Mouse (Mus musculus): Measurements from ENCODE around the gene Ankrd55. TPM values are rescaled to one million over a fixed set of nuclear protein-coding genes. Genes with fewer than 3 reads are reported as not detected.
A peak's percentile ranks its signal among the peaks of the same experiment; 100 is the strongest.

Gene Ankrd55
- total RNA-seq, 1 experiment from 2014 or later, result not detected

DNA sequence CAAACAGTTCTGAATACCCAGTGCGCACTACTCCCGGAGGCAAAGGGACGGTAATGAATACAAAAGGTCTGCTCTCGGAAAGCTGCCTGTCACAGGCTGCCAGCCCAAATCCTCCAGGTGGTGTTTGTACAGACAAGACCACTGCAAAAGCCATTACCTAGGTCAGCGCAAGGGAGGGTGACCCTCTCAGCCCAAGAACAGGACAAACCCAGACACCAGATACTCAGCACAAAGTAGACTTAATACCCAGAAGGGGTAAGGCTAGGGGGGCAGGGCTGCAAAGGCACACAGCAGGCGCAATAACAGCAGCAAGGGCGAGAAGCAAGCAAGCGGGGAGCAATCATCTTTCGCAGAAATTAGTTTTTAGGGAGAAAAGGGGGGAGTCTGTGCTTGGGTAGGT is 106.0 kb downstream of the Ankrd55 start:
- no peak for ATAC-seq (replicated peaks; ENCODE audit: insufficient number of reproducible peaks, low FRiP score, low TSS enrichment, poor library complexity, severe bottlenecking)

DNA sequence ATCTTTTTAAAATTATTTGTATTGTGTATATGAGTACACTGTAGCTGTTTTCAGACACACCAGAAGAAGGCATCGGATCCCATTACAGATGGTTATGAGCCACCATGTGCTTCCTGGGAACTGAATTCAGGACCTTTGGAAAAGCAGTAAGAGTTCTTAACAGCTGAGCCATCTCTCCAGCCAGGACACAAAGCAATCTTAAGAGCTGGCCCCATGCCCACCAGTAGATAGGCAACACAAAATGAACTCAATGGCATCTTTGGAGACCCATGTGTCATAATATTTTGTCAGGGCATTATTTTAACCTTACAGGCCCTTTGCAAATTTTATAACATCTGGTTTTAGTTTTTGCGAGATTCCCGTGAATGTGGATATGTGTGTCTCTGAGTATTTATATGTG is 116.5 kb downstream of the Ankrd55 start:
- no peak for ATAC-seq (replicated peaks; ENCODE audit: insufficient number of reproducible peaks, low FRiP score, low TSS enrichment, poor library complexity, severe bottlenecking)

- ATAC-seq (replicated peaks; ENCODE audit: insufficient number of reproducible peaks, low FRiP score, low TSS enrichment, poor library complexity, severe bottlenecking), result no peak
Measured at GRCm38 (mm10) chr13:112405184-112405583, 116.9 kb downstream of the Ankrd55 start.

GRCm38 (mm10) chr13:112406618-112407017 is 118.4 kb downstream of the Ankrd55 start:
- no peak for ATAC-seq (replicated peaks; ENCODE audit: insufficient number of reproducible peaks, low FRiP score, low TSS enrichment, poor library complexity, severe bottlenecking)

DNA sequence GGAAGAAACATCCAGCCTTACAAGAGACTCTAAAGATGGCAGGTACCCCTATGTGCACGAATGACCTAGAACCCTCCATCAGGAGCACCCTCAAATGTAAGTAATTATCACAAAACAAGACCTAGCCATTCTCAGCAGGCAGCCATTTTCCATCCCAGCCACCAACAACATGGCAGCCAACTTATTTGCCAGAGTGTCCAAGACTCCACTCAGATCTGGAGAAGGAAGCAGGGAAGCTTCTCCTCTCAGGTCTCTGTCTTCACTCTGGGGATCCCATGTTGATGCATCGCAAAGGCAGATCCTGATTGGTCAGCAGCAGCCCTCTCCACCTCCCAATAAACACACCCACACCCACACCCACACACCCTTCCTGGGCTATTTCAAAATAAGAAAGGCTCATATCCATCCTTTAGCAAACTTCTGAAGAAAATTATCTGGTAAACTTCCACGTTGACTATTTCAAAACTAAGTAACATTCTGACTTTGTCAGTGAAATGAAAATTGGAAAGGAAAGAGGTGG is 119.0 kb downstream of the Ankrd55 start:
- ATAC-seq (replicated peaks; ENCODE audit: insufficient number of reproducible peaks, low FRiP score, low TSS enrichment, poor library complexity, severe bottlenecking), result no peak

GRCm38 (mm10) chr13:112407776-112408490 is 119.7 kb downstream of the Ankrd55 start:
- ATAC-seq (replicated peaks; ENCODE audit: insufficient number of reproducible peaks, low FRiP score, low TSS enrichment, poor library complexity, severe bottlenecking), result no peak

DNA sequence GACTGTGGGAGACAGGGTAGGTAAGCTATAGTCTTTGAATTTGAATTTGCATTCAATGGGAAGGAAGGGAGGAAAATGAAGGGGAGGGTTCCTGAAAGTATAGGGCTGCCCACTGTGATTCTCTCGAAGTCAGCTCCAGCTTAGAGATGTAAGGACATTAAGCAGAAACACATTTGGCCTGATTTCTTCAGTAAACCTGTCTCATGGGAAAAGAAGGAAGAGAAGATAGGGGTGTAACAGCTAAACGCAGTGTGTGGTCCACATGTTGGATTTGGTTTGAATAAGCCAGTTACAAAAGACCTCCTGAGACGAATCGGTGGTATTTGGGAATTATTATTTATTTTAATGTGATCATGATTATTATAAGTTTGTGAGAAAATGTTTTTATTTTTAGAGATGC is 120.5 kb downstream of the Ankrd55 start:
- ATAC-seq (replicated peaks; ENCODE audit: insufficient number of reproducible peaks, low FRiP score, low TSS enrichment, poor library complexity, severe bottlenecking), result no peak

- no peak for ATAC-seq (replicated peaks; ENCODE audit: insufficient number of reproducible peaks, low FRiP score, low TSS enrichment, poor library complexity, severe bottlenecking)
Measured at GRCm38 (mm10) chr13:112409331-112409730, 121.1 kb downstream of the Ankrd55 start.

- ATAC-seq (replicated peaks; ENCODE audit: insufficient number of reproducible peaks, low FRiP score, low TSS enrichment, poor library complexity, severe bottlenecking), result no peak
Measured at GRCm38 (mm10) chr13:112409851-112410250, 121.6 kb downstream of the Ankrd55 start.

- no peak for ATAC-seq (replicated peaks; ENCODE audit: insufficient number of reproducible peaks, low FRiP score, low TSS enrichment, poor library complexity, severe bottlenecking)
Measured at GRCm38 (mm10) chr13:112410461-112410860, 122.2 kb downstream of the Ankrd55 start.

DNA sequence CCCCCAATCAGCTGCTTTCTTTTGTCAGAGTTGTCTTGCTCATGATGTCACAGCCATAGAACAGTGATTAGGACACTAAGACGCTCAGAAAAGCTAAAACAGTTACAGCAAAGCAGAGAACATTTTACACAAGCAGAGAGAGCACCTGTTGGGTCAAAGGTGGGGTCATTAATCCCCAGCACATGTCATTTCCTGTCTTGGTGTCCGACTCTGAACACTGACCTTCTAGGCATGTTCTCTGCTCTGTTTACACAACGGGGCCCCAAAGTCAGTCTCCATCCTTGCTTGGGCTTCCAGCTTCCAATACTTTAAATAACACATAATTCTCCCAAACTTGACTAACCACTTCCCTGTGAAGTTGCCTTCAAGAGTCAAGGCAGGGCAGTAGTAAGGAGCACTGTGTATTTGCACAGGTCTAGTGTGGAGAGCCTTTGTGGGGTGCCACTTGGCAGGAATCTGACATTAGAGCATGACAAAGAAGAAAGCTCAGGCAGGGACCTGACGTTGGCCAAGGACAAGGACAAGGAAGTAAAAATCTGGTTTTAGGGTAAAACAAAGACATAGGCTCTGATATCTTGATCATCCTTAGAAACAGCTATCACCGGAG is 123.1 kb downstream of the Ankrd55 start:
- no peak for ATAC-seq (replicated peaks; ENCODE audit: insufficient number of reproducible peaks, low FRiP score, low TSS enrichment, poor library complexity, severe bottlenecking)

DNA sequence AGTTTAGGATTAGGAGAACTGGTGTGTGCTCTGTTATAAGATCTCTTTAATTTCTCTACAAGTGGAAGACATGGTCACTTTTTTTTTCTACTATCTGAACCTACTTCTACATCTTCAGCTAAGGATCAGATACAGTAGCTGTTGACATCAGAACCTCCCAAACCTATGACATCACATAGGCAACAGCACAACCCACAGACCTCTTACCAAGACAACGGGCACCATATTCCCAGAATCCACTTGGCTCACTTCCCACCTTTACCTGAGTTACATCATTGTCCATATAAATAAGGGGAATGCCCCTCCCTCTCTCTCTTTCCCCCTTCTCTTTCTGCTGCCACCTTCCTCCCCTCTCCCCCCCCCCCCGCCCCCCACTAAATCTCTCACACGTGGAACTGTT is 124.0 kb downstream of the Ankrd55 start:
- ATAC-seq (replicated peaks; ENCODE audit: insufficient number of reproducible peaks, low FRiP score, low TSS enrichment, poor library complexity, severe bottlenecking), result no peak

GRCm38 (mm10) chr13:112412824-112413223 is 124.6 kb downstream of the Ankrd55 start:
- ATAC-seq (replicated peaks; ENCODE audit: insufficient number of reproducible peaks, low FRiP score, low TSS enrichment, poor library complexity, severe bottlenecking), result no peak

DNA sequence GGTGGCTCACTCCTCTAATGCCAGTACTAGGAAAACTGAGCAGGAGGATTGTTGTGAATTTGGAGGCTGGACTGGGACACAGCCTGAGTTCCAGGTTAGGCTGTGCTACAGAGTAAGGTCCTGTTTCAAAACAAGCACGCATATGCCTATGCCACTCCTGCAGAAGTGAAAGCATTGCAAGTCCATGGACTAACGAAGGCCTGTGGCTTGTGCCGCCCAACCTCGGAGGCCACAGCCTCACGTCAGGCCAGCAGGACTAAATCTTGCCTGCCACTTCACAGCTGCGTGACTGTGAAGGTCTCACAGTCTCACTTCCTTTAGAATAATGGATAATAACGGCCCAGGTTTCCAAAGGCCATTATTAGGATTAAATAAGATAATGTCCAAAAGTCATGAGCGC is 125.4 kb downstream of the Ankrd55 start:
- ATAC-seq (replicated peaks; ENCODE audit: insufficient number of reproducible peaks, low FRiP score, low TSS enrichment, poor library complexity, severe bottlenecking), result peak; percentile 81

- no peak for ATAC-seq (replicated peaks; ENCODE audit: insufficient number of reproducible peaks, low FRiP score, low TSS enrichment, poor library complexity, severe bottlenecking)
Measured at GRCm38 (mm10) chr13:112415896-112416295, 127.6 kb downstream of the Ankrd55 start.

GRCm38 (mm10) chr13:112416410-112417162 is 128.3 kb downstream of the Ankrd55 start:
- ATAC-seq (replicated peaks; ENCODE audit: insufficient number of reproducible peaks, low FRiP score, low TSS enrichment, poor library complexity, severe bottlenecking), result no peak

- no peak for ATAC-seq (replicated peaks; ENCODE audit: insufficient number of reproducible peaks, low FRiP score, low TSS enrichment, poor library complexity, severe bottlenecking)
Measured at GRCm38 (mm10) chr13:112417163-112417523, 128.9 kb downstream of the Ankrd55 start.

- no peak for ATAC-seq (replicated peaks; ENCODE audit: insufficient number of reproducible peaks, low FRiP score, low TSS enrichment, poor library complexity, severe bottlenecking)
Measured at GRCm38 (mm10) chr13:112417861-112418423, 129.7 kb downstream of the Ankrd55 start.

- no peak for ATAC-seq (replicated peaks; ENCODE audit: insufficient number of reproducible peaks, low FRiP score, low TSS enrichment, poor library complexity, severe bottlenecking)
Measured at GRCm38 (mm10) chr13:112418595-112418994, 130.3 kb downstream of the Ankrd55 start.
